Mouse (Mus musculus): ENCODE data around the gene Phactr2.

DNA sequence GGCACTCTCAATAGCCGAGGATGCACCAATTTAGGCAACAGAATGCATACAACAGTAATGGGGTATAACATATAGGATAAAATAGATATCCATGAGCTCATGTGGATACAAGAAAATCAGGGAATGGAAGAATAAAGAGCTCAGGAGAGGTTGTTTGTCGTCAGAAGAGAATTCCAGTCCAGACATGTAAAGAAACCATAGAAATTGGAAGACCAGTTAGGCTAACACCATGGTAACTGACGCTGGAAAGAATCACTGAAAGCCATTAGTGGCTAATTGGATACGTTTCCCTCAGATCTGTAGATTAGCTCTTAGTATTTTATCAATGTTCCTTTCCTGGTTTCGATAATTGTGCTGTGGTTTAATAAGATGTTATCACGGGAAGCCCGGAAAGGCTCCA is 41.2 kb downstream of the Phactr2 start:
- TF ChIP-seq POLR2A (IDR thresholded peaks at IDR 0.05; ENCODE audit: borderline replicate concordance, extremely low read depth, insufficient read depth, insufficient read length, poor library complexity, severe bottlenecking) (no peak), CTCF (IDR thresholded peaks at IDR 0.05; ENCODE audit: borderline replicate concordance, extremely low read depth, insufficient read depth, insufficient read length) (no peak)
